Mouse (Mus musculus): ENCODE measurements at regions not wholly inside any gene's neighbourhood (a gene's known extent, or its start where the extent isn't known, plus 50 kb on each side); places are given as distances from the start of the nearest gene placed in this dataset.

GRCm38 (mm10) chr2:59406976-59407375 lies 77.5 kb upstream of the Dapl1 start:
- no peak for DNase-seq (ENCODE audit: low spot score in 2 of 2)

DNA sequence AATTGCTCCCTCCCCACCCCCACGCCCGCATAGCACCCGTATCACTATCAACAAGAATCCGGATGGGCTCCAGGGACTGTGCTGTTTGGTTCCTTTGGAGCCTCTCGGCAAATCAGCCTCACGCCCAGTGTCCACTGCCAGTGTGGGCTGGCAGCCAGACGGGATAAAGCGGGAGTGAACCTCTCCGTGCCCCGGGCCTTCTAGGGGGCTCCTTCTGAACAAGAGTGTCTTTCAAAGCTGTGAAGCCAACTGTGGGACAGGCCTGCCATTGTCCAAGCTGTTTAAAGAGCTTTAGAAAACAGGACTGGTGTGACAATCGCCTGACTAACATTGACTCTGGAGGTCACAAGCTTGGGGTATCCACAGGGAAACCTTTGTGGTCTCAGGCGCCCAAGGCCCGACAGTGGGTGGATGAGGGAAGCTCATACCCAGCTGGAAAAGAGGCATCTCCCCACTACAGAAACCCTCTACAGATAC lies 76.9 kb upstream of the Dapl1 start:
- DNase-seq (ENCODE audit: low spot score in 2 of 2), result peak in 1 of 2 experiments; percentile 30

GRCm38 (mm10) chr2:59408040-59408587 lies 76.3 kb upstream of the Dapl1 start:
- DNase-seq (ENCODE audit: low spot score in 2 of 2), result no peak

DNA sequence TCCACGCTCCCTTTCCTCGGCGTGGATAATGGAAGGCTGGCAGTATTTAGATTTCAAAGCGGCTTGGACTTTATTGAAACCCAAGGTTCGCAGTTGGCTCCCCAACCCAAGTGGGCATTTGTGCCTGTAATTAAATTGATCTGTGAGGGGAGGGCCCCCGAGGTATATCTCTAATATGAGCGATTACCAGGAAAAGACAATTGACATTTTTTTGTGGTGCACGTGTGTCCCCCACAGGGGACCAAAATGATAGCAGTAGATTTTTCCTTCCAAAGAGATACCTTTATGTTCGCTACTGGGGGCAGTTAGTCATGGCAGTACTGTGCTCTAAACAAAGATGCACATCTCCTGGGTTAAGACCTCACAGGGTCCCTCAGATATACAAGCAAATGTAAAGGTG lies 69.8 kb upstream of the Dapl1 start:
- no peak for DNase-seq (ENCODE audit: low spot score in 2 of 2)

DNA sequence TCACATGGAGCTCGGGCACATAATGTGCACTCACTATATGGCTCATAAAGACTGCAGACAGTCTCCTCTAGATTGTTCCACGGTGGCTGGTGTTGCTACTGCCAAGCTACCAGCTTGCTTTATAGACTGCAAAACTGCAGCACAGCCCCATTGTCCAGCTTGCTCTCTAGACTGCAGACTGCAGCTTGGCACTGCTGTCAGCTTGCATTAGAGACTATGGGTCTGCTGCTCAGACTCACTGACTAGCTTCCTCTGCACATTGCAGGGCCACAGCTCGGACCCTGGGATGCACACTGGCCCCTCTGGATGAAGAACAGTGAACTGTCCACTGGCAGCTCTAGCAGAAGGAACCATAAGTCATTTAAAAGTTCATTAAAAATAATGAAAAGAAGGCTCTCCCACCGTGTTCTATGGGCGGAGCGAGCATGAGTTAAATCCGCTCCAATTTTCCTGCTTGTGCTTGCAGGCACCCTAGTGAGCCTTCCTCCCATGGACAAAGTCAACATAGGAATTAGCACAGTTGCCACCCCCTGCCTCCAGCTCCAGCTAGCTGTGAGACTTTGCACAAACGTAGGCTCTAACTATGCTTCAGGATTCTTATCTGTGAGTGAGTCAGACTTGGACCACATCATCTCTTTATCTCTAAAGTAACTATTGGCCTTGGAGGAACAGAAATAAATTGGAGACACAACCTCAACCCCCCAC lies 67.8 kb upstream of the Dapl1 start:
- DNase-seq (ENCODE audit: low spot score in 2 of 2), result no peak

- no peak for DNase-seq (ENCODE audit: low spot score in 2 of 2)
Measured at GRCm38 (mm10) chr2:59417384-59417955, 67.0 kb upstream of the Dapl1 start.

DNA sequence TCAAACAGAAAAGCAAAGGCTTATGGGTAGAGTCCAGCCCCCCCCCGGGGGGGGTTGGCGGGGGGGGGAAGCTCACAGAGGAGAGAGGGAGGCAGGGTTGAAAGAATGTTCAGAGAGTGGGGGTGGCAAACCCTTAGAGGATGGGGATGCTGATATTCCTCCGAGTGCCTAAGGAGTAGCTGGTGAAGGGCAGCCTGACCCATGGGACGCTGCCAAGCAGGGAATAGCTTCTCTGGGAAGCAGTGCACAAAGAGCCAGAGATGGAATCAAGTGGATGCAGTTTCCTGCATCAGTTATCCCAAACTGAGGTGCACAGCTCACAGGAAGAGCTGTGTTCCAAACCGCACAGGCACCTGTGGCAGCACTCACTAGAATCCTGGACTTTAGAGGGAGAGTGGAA lies 64.0 kb upstream of the Dapl1 start:
- no peak for DNase-seq (ENCODE audit: low spot score in 2 of 2)

DNA sequence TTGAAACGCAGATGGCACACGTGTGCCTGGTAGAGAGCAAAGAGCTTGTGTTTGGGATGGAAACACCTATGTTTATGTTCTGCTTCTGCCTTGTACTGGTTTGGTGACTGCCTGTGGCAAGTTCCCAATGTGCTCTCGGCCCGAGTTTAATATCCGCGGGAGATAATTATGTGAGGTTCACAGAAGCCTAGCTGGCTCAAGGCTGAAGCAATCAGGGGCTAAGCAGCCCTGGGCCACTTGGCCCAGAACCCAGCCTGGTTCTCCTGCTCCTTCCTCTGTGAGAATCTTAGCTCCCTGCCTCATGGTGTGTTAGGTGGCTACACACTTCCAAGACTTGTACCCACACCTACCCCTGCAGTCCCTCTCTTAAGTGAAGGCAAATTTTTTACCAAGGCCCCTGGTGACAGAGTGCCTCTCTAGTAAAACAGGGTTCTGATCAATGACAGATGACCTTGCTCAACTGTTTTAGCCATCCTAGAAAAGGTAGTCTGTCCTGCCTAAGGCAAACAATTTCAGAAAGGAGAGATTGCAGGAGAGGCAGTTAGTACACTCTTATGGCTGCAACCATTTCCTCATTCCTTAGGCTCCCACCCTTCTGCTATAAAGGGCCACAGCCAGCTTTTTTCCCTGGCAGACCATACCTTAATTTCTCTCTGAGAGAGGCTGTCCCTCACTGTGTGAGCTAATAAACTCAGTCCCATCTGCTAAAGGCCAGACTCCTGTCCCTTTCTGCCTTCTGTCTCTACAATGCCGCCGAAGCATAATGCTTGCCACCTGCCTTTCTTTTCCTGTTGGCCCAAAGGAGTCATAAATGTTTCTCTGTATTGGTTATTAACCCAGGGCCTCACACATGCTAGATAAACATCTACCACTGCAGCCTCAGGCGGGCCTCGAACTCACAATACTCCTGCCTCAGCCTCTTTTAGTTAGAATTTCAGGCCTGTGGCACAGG lies 61.9 kb upstream of the Dapl1 start:
- DNase-seq (ENCODE audit: low spot score in 2 of 2), result no peak

- DNase-seq (ENCODE audit: low spot score in 2 of 2), result no peak
Measured at GRCm38 (mm10) chr2:59424205-59424604, 60.2 kb upstream of the Dapl1 start.

DNA sequence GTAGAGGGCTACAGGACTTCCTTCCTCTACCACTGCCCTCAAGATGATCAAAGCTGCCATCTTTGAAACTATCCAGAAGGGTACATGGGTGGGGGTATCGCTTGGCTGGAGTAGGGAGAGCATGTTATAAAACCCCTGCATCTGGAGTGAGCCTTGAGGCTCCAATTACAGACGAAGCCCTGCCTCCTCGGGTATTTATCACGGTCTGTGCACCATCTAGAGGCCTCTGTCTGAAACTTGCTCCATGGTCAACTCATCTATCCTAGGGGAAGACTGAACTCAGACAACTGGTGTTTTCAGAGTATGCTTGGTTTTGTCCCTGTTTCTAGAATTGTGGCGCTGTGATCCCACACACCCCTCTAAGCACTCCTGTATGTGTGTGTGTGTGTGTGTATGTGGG lies 59.7 kb upstream of the Dapl1 start:
- DNase-seq (ENCODE audit: low spot score in 2 of 2), result no peak

DNA sequence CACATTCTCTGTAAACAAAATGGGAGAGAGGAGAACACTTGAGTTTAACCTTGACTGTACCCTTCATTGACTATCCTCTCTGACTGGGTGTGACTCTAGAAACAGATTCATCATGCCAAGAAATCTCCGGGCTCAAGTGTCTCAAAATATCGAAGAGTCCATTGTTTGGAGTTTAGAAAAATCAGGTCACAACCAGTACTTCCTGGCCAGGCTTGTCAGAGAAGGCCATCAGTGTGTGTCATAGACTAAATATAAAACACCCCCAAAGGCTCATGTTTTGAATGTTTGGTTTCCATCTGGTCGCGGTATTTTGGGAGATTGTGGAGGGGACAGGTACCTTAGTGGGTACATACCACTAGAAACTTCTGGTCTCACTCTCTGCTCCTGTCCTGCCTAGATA lies 58.6 kb upstream of the Dapl1 start:
- DNase-seq (ENCODE audit: low spot score in 2 of 2), result no peak

- no peak for DNase-seq (ENCODE audit: low spot score in 2 of 2)
Measured at GRCm38 (mm10) chr2:59431466-59431865, 53.0 kb upstream of the Dapl1 start.

DNA sequence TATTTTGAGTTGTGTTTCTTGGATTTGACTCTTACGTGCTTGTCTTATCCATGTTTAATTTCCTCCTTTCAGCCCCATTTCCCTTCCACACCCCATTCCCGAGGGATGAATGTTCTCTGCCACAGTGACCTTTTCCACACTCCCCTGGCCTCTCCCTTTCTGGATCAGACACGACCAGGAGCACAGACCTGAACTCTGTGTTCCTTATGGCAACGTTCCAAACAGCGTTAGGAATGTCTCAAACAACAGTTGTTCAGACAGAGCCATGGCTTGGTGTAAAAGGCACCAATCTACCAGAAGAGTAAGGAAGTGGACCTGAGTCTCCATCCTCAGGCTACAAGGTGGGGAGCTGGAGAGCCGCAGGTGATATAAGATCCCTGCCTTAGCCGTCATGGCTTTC lies 52.6 kb upstream of the Dapl1 start:
- no peak for DNase-seq (ENCODE audit: low spot score in 2 of 2)
